Mouse (Mus musculus): Measurements from ENCODE around the gene Vangl2.

The Vangl2 gene

DNA sequence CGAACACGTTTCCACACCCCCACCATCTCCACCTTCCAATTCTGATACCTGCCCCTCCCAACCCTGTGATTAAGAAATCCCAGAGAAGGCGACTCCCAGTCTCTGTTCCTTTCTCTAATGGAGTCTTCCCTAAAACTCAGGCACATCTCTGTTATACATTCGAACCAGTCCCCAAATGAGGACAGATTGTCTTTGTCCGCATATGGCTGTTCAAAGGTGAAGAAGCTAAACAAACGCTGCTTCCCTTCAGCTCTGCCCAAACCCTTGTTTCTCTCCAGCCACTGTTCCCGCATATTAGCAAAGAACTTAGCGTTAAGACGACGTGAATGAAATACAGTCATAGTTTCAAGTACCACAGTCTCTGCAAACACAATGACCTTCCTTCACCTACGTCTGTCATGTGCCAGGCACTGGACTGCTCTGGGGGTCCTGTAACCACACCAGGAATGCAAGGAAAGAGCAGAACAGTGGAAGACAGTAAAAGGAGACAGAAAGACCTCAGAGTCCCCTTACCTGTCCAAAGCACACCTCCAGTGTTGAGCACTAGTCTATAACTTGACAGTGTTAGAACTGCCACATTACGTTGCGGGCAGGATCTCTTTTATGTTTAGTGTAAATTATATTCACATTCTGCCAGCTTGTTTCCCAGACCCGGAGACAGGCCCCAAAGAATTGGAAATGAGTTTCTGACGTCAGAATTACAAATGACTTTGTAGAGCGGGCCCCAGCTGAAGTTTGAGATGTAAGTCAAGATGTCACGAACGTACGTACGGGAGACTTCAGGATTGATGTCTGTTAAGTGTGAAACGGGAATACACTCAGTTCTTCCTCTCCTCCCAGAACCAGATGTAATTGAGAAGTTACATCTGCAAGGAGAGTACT, at the start of gene Vangl2:
TSS of gene Vangl2 (minus strand) at position 51 of the 882 bp plus-strand sequence.
- DNase-seq, result no peak

- no peak for DNase-seq
Measured at GRCm38 (mm10) chr1:172077981-172078380, 49.7 kb upstream of the Vangl2 start.

DNA sequence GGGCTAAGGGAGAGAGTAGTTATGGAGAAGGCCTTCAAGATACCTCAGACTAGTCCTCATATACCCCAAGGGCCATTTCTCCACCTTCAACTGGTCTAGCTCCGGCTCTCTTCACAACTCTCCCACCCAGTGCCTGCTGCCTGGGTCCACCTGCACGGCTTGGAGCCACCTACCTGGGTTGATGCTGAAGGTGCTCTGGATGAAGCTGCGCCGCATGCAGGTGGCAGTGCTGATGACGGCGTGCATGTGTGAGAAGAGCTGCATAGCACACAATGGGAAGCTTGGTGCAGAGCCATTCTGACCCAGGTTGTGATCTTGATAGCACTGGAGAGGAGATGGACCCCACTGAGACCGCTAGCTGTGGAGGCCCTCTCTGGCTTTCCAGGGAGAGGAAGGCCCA, 44.4 kb upstream of the Vangl2 start:
- no peak for DNase-seq

- DNase-seq, result no peak
Measured at GRCm38 (mm10) chr1:172071556-172071955, 43.3 kb upstream of the Vangl2 start.

- DNase-seq, result no peak
Measured at GRCm38 (mm10) chr1:172070227-172070626, 42.0 kb upstream of the Vangl2 start.

DNA sequence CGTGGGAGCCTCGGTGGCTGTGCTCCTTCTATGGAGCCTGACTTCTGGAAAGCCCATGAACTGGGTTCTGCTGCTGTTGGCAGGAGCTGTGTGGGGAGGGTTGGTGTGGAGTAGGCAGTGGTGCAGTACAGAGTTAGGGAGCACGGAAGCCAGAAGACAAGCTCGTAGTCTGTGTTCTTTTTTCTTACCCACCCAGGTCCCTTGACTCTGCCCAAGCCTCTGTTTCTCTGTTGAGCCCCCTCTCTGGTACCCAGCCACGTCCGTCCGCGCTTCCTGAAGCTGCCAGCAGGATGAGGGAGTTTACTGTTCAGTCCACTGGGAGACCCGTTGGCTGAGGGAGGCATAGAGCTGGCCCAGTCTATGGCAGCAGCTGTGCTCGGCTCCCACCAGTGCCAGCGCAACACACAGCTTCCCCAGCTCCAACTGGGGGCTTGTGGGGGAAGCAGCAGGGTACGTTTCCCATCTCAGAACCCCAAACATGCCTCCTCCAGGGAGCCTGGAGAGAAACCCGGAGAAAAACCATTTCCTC, 36.4 kb upstream of the Vangl2 start:
- no peak for DNase-seq

DNA sequence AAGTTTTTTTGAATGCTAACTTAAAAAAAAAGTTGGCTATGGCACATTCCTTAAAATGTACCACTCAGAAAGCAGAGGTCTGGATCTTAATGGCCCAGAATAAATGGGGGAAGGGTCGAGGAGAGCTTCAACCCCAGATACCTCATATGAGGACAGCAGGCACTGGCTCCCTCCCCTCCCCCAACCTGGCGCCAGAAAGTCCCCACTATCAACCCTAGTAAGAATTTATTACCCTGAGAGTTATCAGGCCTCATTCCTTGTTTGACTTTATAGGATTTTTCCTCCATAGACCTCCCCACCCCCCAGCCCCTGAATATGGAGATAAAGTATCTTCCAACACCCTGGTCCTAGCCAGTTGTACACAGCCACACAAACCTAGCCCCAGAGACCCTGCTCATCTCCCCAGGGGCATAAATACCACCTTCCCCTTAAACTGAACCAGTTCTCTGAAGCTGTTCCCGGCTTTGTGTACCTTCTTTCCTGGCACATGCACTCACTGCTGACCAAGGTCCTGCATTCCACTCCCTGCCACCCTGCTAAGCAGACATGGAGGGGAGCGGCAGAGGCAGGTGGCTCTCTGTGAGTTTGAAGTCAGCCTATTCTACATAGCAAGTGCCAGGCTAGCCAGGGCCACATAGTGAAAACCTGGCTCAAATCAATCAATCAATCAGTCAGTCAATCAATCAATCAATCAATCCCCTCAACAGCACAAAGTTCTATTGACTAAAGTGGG, 35.2 kb upstream of the Vangl2 start:
- DNase-seq, result no peak

GRCm38 (mm10) chr1:172062101-172062500, 33.9 kb upstream of the Vangl2 start:
- DNase-seq, result no peak

DNA sequence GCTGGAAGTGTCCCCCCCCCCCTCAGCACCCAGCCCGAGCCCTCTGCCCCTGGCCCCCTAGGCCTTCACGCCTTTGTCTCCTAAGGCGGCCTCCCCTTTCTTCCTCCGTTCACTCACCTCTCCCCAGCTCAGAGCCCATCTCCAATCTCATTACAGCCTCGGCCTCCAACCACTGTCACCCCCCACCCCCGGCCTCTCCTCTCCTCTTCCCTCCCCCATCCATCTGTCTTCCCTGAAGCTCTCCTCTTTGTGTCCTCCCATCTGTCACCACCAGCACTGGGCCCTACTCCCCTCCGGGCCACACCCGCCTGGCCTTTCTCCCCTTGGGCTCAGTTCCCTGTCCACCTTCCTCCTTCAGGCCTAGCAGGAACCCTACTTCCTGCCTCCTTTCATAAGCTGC, 33.0 kb upstream of the Vangl2 start:
- no peak for DNase-seq

DNA sequence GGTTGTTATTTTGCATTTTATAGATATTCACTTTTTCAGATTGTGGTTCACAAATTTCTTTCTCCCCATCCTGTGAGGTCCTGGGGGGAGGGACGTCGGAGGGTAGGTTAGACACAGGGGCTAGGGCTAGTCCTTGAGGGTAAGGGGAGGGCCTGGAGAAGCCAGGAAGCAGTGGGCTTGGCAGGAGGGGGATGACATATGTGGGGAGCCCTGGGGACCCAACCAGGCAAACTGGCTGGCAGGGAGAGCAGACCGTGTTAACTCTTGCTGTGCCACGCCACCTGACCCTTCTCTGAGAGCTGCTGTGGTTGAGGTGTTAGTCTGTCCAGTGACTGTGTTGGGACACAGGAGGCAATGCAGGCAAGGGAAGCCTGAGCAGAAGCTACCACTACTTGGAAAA, 32.4 kb upstream of the Vangl2 start:
- no peak for DNase-seq

DNA sequence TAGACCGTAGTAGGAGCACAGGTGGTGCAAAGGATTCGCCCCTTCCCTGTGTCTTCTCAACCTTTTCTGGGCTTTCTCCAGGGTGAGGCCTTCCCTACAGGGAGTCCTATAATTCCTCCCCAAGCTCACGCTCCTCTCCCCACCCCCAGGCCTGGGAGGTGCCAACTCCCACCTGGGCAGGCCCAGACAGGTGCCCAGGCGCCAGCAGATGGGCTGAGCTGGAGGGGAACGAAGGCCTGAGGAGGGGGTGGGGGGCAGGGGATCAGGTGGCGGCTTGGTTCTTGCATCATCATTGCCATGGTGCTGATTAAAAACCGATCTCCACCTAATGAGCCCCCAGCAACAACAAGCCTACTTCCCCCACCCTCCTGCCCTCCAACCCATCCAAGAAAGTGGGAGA, 30.6 kb upstream of the Vangl2 start:
- DNase-seq, result no peak

GRCm38 (mm10) chr1:172058321-172058720, 30.1 kb upstream of the Vangl2 start:
- no peak for DNase-seq

DNA sequence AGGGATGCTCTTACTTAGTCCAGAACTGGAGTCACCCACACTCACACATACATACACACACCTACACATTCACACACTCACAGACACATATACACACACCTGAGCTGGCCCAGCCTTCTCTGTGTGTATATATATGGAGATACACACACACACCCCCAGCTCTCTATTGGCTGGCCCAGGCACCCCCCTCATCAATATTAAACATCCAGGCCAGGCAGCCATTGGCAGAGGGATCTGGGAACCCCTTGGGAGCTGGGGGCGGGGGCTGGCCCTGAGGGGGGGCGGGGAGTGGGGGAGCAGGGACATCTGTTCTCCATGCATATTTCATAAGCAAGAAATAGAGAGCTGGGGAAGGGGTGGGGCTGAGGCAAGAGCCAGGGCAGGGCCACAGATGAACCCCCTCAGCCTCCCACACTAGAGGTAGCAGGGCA, 29.3 kb upstream of the Vangl2 start, which contains the start of gene Nhlh1:
TSS of gene Nhlh1 (minus strand) at position 83 of the 431 bp plus-strand sequence.
- DNase-seq, result no peak

DNA sequence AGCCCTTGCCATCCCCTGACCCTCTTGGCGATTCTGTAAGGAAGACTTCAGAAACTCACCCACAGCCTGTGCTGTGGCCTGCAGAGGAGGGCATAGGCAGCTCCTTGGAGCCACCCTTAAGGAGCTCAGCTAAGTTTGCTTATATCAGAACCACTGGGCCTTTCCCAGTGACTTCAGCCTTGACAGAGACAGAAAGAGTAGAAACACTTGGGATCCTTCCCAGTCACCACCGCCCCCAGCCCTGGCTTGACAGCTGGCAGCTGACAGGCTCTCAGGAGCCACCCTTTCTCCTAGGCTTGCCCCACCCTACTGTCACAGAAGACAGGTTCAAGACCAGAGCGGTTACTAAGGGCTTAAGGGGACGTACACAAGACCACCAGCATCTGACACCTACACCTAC, 28.0 kb upstream of the Vangl2 start:
- no peak for DNase-seq

DNA sequence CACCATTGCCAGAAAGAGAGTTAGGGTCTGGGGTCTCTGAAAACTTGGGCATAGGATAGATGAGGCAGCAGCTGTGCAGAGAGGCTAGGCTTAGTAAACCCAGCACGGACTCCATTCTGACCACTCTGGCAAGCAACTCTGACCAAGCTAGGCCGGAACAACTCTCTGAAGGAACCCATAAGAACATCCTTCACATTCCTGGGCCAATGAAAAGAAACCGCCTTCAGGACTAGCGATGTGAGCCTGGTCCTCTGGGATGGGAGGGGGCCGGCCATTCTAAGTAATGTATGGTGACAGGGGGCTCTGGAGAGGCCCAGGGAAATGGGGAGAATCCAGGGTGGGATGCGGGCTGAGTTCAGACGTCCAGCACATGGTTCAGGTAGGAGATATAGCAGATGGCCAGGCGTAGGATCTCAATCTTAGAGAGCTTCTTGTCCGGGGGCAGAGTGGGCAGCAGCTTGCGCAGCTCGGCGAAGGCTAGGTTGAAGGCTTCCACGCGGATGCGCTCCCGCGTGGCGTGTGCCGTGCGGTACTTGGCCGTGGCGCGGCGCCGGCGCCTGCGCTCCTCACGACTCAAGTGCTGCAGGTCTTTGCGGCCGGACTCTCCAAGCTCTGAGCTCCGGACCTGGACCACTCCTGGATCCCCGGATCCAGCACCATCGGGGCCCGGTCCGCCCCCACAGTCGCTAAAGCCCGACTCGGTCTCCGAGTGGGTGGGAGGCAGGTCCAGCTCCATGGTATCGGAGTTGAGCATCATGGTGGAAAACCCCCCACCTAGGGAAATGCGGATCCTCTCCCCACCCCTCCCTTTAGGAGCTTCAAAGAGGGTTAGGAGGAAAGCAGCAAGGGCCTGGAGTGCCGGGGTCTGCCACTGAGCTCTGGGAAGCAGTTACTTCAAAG, 25.5 kb upstream of the Vangl2 start:
- DNase-seq, result no peak

DNA sequence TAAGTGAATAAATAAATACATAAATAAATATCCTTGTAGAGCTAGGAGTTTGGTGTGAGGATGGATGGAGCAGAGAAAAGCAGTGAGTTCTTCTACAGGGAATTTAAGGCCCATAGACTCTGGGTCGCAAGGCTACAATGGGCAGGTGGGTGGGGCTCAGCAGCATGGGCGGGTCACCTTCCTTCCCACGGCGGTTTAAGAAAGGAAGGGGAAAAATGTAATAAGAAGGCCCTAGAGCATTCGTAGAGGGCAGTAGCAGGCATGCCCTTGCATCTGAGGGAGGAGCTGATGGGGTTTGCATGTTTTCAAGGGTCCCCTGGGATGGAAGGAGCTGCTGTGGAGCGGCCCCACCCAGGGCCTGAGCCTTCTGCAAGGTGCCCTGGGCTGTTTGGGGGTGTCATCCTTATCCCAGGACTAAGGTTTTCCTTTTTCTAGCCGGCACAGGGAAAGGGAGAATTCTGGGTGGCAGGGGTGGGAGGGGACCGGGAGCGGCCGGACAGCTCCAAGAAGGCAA, 24.6 kb upstream of the Vangl2 start:
- DNase-seq, result no peak

GRCm38 (mm10) chr1:172049131-172049782, 21.0 kb upstream of the Vangl2 start:
- DNase-seq, result no peak

DNA sequence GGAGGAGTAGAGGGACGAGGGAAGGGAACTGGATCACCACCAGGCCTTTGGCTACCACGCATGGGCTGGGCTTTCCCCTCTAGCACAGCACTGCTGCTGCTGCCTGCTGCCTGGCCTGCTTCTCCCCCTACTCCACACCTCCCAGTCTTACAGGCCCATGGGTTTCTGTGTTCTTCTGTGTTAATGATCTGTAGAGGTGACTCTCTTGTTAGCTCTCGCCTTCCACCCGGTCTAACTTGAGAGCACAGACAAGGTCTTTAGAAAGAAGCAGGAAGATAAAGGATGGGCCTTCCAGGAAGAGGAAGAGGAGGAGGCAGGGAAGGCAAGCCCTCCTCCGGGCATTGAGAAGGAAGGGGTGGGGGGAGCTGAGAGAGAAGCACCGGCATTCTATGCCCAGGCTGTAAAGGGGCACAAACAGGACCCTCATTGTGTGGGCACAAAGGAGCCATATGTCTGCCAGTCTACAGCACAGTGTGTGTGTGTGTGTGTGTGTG, 20.0 kb upstream of the Vangl2 start:
- peak; percentile 7 for DNase-seq

- peak; percentile 55 for DNase-seq
Measured at GRCm38 (mm10) chr1:172046938-172047337, 18.7 kb upstream of the Vangl2 start.

DNA sequence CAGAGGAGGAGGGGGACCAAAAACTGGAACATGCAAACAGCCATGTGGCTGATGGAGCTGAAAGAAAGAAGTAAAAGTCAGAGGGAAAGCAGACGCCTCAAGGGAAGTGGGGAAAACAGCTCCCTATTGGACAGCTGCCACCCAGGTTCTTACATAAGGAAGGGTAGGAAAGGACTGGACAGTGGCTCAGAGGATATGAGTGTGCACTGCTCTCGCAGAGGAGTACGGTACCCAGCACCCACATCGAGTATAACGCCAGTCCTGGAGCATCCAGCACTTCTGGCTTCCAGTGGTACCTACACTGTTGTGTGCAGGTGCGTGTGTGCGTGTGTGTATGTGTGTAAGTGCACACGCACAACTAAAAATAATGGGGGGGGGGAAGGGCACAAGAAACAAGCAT, 18.2 kb upstream of the Vangl2 start:
- DNase-seq, result no peak

DNA sequence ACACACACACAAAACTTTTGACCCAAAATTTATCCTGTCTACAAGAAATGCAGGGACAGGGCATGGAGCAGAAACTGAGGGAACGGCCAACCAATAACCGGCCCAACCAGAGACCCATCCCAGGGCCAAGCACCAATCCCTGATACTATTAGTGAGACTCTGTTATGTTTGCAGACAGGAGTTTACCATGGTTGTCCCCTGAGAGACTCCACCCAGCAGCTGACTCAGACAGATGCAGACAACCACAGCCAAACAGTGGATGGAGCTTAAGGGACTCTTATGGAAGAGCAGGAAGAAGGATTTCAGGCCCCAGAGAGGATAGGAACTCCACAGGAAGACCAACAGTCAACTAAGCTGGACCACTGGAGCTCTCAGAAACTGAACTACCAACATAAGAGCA, 1.7 kb upstream of the Vangl2 start:
- DNase-seq, result no peak

GRCm38 (mm10) chr1:172027809-172028102, 488 bp downstream of the Vangl2 start:
- no peak for DNase-seq
